Mouse (Mus musculus): ENCODE measurements around the gene Elp4.

Elp4 gene

DNA sequence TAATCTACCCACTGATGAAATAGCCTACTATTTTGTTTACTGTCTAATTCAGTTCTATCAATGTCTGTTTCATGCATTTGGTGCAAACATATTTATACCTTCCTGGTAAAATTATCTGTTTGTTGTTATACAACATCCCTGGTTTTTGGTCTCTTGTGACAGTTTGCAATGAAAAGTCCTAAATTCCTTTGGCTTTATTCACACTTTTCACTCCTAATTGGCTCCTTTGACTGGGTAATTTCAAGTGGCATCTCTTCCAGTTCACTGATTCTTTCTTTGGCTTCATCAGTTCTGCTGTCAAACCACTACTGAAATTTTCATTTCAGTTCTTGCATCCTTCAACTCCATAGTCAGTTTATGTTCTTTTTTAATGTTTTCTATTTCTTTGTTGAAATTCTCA, 168.2 kb downstream of the Elp4 start:
- Histone ChIP-seq H3K4me1 (replicated peaks; ENCODE audit: low read depth, low read length) (no peaks in the 10 kb centered on the region), H3K9me3 (ENCODE audit: low read length) (no peaks in the 10 kb centered on the region), H3K4me3 (replicated peaks; ENCODE audit: low read length) (no peak overlapping the region), H3K36me3 (ENCODE audit: insufficient read depth, low read length) (no peaks in the 10 kb centered on the region), H3K27me3 (ENCODE audit: insufficient read depth, low read length) (no peaks in the 10 kb centered on the region)
- no peak for TF ChIP-seq POU5F1 (IDR thresholded peaks at IDR 0.05; ENCODE audit: borderline replicate concordance, low read length)
- no peak for TF ChIP-seq NANOG (IDR thresholded peaks at IDR 0.05; ENCODE audit: borderline replicate concordance, low read length)
- TF ChIP-seq CTCF (conservative IDR thresholded peaks at IDR 0.05; ENCODE audit: low read length): no peak

DNA sequence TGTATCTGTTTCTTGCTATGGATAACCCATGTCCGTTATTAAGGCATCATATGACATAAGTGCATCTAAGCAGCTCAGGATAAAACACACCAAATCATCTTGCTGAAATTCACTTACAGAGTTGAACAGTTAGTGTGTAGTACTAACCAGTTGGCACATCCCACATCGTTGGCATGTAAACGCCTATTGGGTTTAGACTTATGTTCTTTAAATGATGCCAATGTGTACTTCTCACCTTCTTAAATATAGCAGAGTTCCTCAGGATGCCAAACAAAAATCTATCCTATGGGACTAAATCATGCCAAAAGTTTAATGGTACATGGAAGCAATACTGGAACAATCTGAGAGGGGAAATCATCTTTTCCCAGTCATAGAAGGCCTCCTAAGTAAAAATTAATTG, 173.7 kb downstream of the Elp4 start:
- no peak overlapping the region for H3K4me3 ChIP-seq (replicated peaks; ENCODE audit: low read length)
- H3K9me3 ChIP-seq (ENCODE audit: low read length): no peaks in the 10 kb centered on the region
- no peaks in the 10 kb centered on the region for H3K27me3 ChIP-seq (ENCODE audit: insufficient read depth, low read length)
- TF ChIP-seq NANOG (IDR thresholded peaks at IDR 0.05; ENCODE audit: borderline replicate concordance, low read length): no peak
- TF ChIP-seq POU5F1 (IDR thresholded peaks at IDR 0.05; ENCODE audit: borderline replicate concordance, low read length): no peak
- no peak for TF ChIP-seq CTCF (conservative IDR thresholded peaks at IDR 0.05; ENCODE audit: low read length)
- no peaks in the 10 kb centered on the region for H3K36me3 ChIP-seq (ENCODE audit: insufficient read depth, low read length)
- no peaks in the 10 kb centered on the region for H3K4me1 ChIP-seq (replicated peaks; ENCODE audit: low read depth, low read length)

GRCm38 (mm10) chr2:105726657-105727056, 177.7 kb downstream of the Elp4 start:
- H3K27me3 ChIP-seq (ENCODE audit: insufficient read depth, low read length): no peaks in the 10 kb centered on the region
- H3K4me1 ChIP-seq (replicated peaks; ENCODE audit: low read depth, low read length): no peaks in the 10 kb centered on the region
- H3K9me3 ChIP-seq (ENCODE audit: low read length): no peaks in the 10 kb centered on the region
- no peaks in the 10 kb centered on the region for H3K36me3 ChIP-seq (ENCODE audit: insufficient read depth, low read length)
- H3K4me3 ChIP-seq (replicated peaks; ENCODE audit: low read length): no peak overlapping the region
- no peak for TF ChIP-seq POU5F1 (IDR thresholded peaks at IDR 0.05; ENCODE audit: borderline replicate concordance, low read length)
- no peak for TF ChIP-seq CTCF (conservative IDR thresholded peaks at IDR 0.05; ENCODE audit: low read length)
- no peak for TF ChIP-seq NANOG (IDR thresholded peaks at IDR 0.05; ENCODE audit: borderline replicate concordance, low read length)

DNA sequence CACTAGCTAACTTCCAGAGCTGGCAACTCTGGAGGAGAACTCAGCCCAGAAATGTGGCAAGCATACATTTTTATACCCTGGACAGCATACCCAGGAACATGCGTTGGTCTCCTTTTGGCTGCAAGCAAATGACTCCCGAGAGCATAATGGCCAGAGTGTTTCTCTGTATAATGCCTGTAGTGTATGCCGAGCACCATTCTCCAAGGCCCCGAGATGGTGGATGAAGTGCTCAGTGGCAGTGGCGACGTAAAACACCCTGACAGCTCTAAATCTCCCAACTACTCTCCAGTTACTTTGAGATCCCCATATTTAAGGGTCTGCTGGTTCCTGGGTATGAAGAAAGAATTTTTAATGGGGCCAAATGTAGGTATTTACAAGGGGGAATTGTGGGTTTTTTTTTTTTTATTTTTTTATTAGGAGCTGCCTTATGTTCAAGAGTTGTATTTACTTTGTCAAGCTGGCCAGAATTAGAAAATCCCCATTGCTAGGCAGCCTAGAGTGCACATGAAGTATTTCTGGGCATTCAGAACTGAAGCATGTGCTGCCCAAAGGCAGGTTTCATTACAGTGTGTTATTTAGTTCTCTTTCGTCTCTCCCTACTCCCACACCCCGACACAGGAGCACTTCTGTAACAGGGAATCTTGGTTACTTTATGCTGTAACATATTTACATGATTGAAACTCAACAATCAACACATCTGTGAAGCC, 188.8 kb downstream of the Elp4 start:
- Histone ChIP-seq H3K27me3 (ENCODE audit: insufficient read depth, low read length) (no peaks in the 10 kb centered on the region), H3K36me3 (ENCODE audit: insufficient read depth, low read length) (no peaks in the 10 kb centered on the region), H3K4me3 (replicated peaks; ENCODE audit: low read length) (no peak overlapping the region), H3K9me3 (ENCODE audit: low read length) (no peaks in the 10 kb centered on the region), H3K4me1 (replicated peaks; ENCODE audit: low read depth, low read length) (no peaks in the 10 kb centered on the region)
- no peak for TF ChIP-seq CTCF (conservative IDR thresholded peaks at IDR 0.05; ENCODE audit: low read length)

DNA sequence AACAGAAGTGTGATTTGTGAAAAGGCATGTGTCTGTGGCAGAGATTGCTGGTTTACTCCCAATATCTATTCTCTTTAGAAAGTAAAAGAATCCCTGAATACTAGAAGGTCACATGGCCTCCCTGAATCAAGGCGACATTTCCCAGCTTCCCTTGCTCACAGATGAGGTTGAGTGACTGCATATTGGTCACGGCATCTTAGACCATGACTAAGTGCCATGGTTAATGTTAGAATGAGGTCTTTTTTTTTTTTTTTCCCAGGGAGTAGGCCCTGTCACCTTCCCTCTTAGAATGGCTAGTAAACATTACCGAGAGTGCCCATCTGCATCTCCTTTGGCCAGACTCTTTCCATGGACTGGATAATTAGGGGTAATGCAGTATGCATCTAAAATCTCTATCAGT, 193.9 kb downstream of the Elp4 start:
- no peaks in the 10 kb centered on the region for H3K4me1 ChIP-seq (replicated peaks; ENCODE audit: low read depth, low read length)
- H3K27me3 ChIP-seq (ENCODE audit: insufficient read depth, low read length): no peaks in the 10 kb centered on the region
- TF ChIP-seq POU5F1 (IDR thresholded peaks at IDR 0.05; ENCODE audit: borderline replicate concordance, low read length): no peak
- no peak for TF ChIP-seq CTCF (conservative IDR thresholded peaks at IDR 0.05; ENCODE audit: low read length)
- no peak for TF ChIP-seq NANOG (IDR thresholded peaks at IDR 0.05; ENCODE audit: borderline replicate concordance, low read length)
- no peaks in the 10 kb centered on the region for H3K36me3 ChIP-seq (ENCODE audit: insufficient read depth, low read length)
- no peaks in the 10 kb centered on the region for H3K9me3 ChIP-seq (ENCODE audit: low read length)
- H3K4me3 ChIP-seq (replicated peaks; ENCODE audit: low read length): no peak overlapping the region

- no peak for TF ChIP-seq POU5F1 (IDR thresholded peaks at IDR 0.05; ENCODE audit: borderline replicate concordance, low read length)
- TF ChIP-seq NANOG (IDR thresholded peaks at IDR 0.05; ENCODE audit: borderline replicate concordance, low read length): no peak
- no peak for TF ChIP-seq CTCF (conservative IDR thresholded peaks at IDR 0.05; ENCODE audit: low read length)
- Histone ChIP-seq H3K36me3 (ENCODE audit: insufficient read depth, low read length) (no peaks in the 10 kb centered on the region), H3K4me1 (replicated peaks; ENCODE audit: low read depth, low read length) (no peaks in the 10 kb centered on the region), H3K4me3 (replicated peaks; ENCODE audit: low read length) (no peak overlapping the region), H3K9me3 (ENCODE audit: low read length) (no peaks in the 10 kb centered on the region), H3K27me3 (ENCODE audit: insufficient read depth, low read length) (no peaks in the 10 kb centered on the region)
Measured at GRCm38 (mm10) chr2:105709126-105709525, 195.2 kb downstream of the Elp4 start.

DNA sequence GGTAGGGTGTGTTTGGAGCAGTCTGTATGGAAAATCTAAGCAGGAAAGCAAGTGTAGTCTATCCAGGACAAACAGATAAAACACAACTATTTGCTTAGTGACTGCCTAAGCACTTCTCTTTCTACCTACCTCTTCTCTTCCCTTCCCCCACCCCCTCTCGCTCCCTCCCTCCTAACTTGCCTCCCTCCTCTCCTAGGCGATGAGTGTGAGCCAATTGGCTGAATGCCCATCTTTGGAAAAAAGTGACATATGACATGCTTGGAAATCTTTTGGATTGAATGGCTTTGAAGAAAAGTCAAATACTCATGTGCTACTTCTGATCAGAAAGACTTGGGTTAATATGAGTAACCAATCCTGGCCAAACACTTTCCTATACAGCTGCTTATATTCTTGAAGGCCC, 199.0 kb downstream of the Elp4 start:
- no peaks in the 10 kb centered on the region for H3K9me3 ChIP-seq (ENCODE audit: low read length)
- peaks cover 6% of the 10 kb centered on the region; the same call in 1 of the 2 replicates for H3K36me3 ChIP-seq (ENCODE audit: insufficient read depth, low read length)
- H3K4me3 ChIP-seq (replicated peaks; ENCODE audit: low read length): no peak overlapping the region
- H3K4me1 ChIP-seq (replicated peaks; ENCODE audit: low read depth, low read length): no peaks in the 10 kb centered on the region
- TF ChIP-seq POU5F1 (IDR thresholded peaks at IDR 0.05; ENCODE audit: borderline replicate concordance, low read length) (no peak), CTCF (conservative IDR thresholded peaks at IDR 0.05; ENCODE audit: low read length) (no peak), NANOG (IDR thresholded peaks at IDR 0.05; ENCODE audit: borderline replicate concordance, low read length) (no peak)
- no peaks in the 10 kb centered on the region for H3K27me3 ChIP-seq (ENCODE audit: insufficient read depth, low read length)

GRCm38 (mm10) chr2:105702586-105702985, 201.8 kb downstream of the Elp4 start:
- TF ChIP-seq CTCF (conservative IDR thresholded peaks at IDR 0.05; ENCODE audit: low read length) (no peak), NANOG (IDR thresholded peaks at IDR 0.05; ENCODE audit: borderline replicate concordance, low read length) (no peak), POU5F1 (IDR thresholded peaks at IDR 0.05; ENCODE audit: borderline replicate concordance, low read length) (no peak)
- Histone ChIP-seq H3K27me3 (ENCODE audit: insufficient read depth, low read length) (no peaks in the 10 kb centered on the region), H3K4me3 (replicated peaks; ENCODE audit: low read length) (no peak overlapping the region), H3K4me1 (replicated peaks; ENCODE audit: low read depth, low read length) (peaks cover 5% of the 10 kb centered on the region; the same call in 1 of the 2 replicates), H3K36me3 (ENCODE audit: insufficient read depth, low read length) (peaks cover 32% of the 10 kb centered on the region), H3K9me3 (ENCODE audit: low read length) (no peaks in the 10 kb centered on the region)

DNA sequence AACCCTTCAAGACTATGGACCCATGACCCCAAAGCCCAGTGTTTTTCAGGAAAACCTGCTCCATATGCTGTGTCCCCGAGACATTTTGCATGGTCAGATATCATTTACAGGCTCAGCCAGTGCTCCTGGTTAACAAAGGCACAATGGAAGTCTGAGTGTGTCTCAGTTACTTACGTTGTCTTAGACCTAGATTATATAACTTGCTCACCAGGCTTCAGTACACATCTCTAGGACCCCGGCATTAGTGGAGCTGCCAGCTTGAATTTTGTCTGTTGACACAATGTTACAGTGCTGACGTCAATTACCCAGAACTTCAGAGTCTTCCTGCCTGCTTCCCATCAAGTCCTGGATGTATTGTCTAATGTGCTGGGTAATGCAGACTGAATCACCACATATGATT, 202.6 kb downstream of the Elp4 start:
- H3K9me3 ChIP-seq (ENCODE audit: low read length): no peaks in the 10 kb centered on the region
- H3K27me3 ChIP-seq (ENCODE audit: insufficient read depth, low read length): no peaks in the 10 kb centered on the region
- TF ChIP-seq POU5F1 (IDR thresholded peaks at IDR 0.05; ENCODE audit: borderline replicate concordance, low read length) (no peak), NANOG (IDR thresholded peaks at IDR 0.05; ENCODE audit: borderline replicate concordance, low read length) (no peak), CTCF (conservative IDR thresholded peaks at IDR 0.05; ENCODE audit: low read length) (no peak)
- H3K36me3 ChIP-seq (ENCODE audit: insufficient read depth, low read length): peaks cover 36% of the 10 kb centered on the region
- H3K4me3 ChIP-seq (replicated peaks; ENCODE audit: low read length): no peak overlapping the region
- H3K4me1 ChIP-seq (replicated peaks; ENCODE audit: low read depth, low read length): peaks cover 6% of the 10 kb centered on the region; the same call in 1 of the 2 replicates

Measured in E14TG2a.4 (cell line).